Mouse (Mus musculus) heart, adult 2 months (tissue): ENCODE results near the gene Gon7.
A peak's percentile ranks its signal among the peaks of the same experiment; 100 is the strongest.

Source experiments
- CTCF ChIP-seq: fragments of 200-600 bp; IDR thresholded peaks from 2 replicates; pipeline ENCODE4 v1.8.1; 2022; ENCODE audit warnings: antibody characterized with exemption, mild to moderate bottlenecking, moderate library complexity
- POLR2A ChIP-seq: fragments of 200-500 bp; IDR thresholded peaks from 2 replicates; pipeline ENCODE4 v1.6.1; 2011; ENCODE audit warnings: mild to moderate bottlenecking, low read depth, low read length, control low read depth; ENCODE audit not compliant: insufficient read depth

- TF ChIP-seq POLR2A (no peak), CTCF (0 out of 2 replicates have a peak, but pooled peaks have one; percentile 99)
Observed at GRCm38 (mm10) chr12:102705216-102705871, 52.3 kb downstream of the Gon7 start.
